Mouse (Mus musculus): ENCODE measurements around the gene Pgpep1l. TPM values are rescaled to one million over a fixed set of nuclear protein-coding genes. Genes with fewer than 3 reads are reported as not detected.

Pgpep1l gene
- polyA plus RNA-seq, 1 experiment from 2014 or later = not detected

Other genes starting within 250 kb of the Pgpep1l start
- 2.1 and 2.4 TPM in 2 replicates for gene Fam169b, start 9.6 kb upstream of the Pgpep1l start, polyA plus RNA-seq (2014; fragmentation: Nextera tagmentation; extraction: Ambion mirVana)